Mouse (Mus musculus) left cerebral cortex, adult 8-10 months (tissue): ENCODE measurements around the gene Bub3. TPM values are rescaled to one million over a fixed set of nuclear protein-coding genes. Genes with fewer than 3 reads are reported as not detected.

Experiments used
- DNase-seq, 2 experiments: peaks; one replicate each; pipeline ENCODE4 v3.0.0; 2022; ENCODE audit warnings: low spot score in 2 of 2
- total RNA-seq, 4 experiments: library from RNA; stranded (reverse); gene quantifications; 2 replicates each; pipeline ENCODE4 v1.2.4; 2022

The Bub3 gene
- total RNA-seq, result 10 to 100 TPM; 65.1 to 69.2 (median 65.9) TPM

GRCm38 (mm10) chr7:131559986-131560696, at the start of gene Bub3:
Bub3 (plus strand) TSS chr7:131560222.
- peak; percentile 79 to 96 for DNase-seq

GRCm38 (mm10) chr7:131539979-131540378, 20.0 kb upstream of the Bub3 start:
- DNase-seq, result peak; percentile 68 to 78

GRCm38 (mm10) chr7:131541184-131542114, 18.6 kb upstream of the Bub3 start:
- DNase-seq, result peak in 1 of 2 experiments; percentile 10

GRCm38 (mm10) chr7:131542115-131542871, 17.7 kb upstream of the Bub3 start, which contains the start of gene Hmx3:
Hmx3 (plus strand) TSS chr7:131542867.
- peak in 1 of 2 experiments; percentile 3 for DNase-seq

- DNase-seq, result peak in 1 of 2 experiments; percentile 3
Observed at GRCm38 (mm10) chr7:131542872-131543622, 17.0 kb upstream of the Bub3 start.

GRCm38 (mm10) chr7:131543623-131544481, 16.2 kb upstream of the Bub3 start:
- DNase-seq, result peak in 1 of 2 experiments; percentile 7

- no peak for DNase-seq
Observed at GRCm38 (mm10) chr7:131544871-131545270, 15.2 kb upstream of the Bub3 start.

- DNase-seq, result no peak
Observed at GRCm38 (mm10) chr7:131545701-131546385, 14.2 kb upstream of the Bub3 start.

GRCm38 (mm10) chr7:131546423-131546822, 13.6 kb upstream of the Bub3 start:
- DNase-seq, result no peak

- no peak for DNase-seq
Observed at GRCm38 (mm10) chr7:131547481-131547880, 12.5 kb upstream of the Bub3 start.

- no peak for DNase-seq
Observed at GRCm38 (mm10) chr7:131548473-131548872, 11.5 kb upstream of the Bub3 start, which contains the start of gene Hmx2. Hmx2 (plus strand) TSS chr7:131548773.

GRCm38 (mm10) chr7:131551471-131551870, 8.6 kb upstream of the Bub3 start:
- DNase-seq, result no peak

GRCm38 (mm10) chr7:131551931-131552741, 7.9 kb upstream of the Bub3 start:
- DNase-seq, result no peak

GRCm38 (mm10) chr7:131552781-131553180, 7.2 kb upstream of the Bub3 start:
- no peak for DNase-seq

- no peak for DNase-seq
Observed at GRCm38 (mm10) chr7:131553771-131554175, 6.2 kb upstream of the Bub3 start.

- DNase-seq, result no peak
Observed at GRCm38 (mm10) chr7:131554341-131555180, 5.5 kb upstream of the Bub3 start.
